Mouse (Mus musculus): ENCODE measurements at regions not wholly inside any gene's neighbourhood (a gene's known extent, or its start where the extent isn't known, plus 50 kb on each side); places are given as distances from the start of the nearest gene placed in this dataset.

DNA sequence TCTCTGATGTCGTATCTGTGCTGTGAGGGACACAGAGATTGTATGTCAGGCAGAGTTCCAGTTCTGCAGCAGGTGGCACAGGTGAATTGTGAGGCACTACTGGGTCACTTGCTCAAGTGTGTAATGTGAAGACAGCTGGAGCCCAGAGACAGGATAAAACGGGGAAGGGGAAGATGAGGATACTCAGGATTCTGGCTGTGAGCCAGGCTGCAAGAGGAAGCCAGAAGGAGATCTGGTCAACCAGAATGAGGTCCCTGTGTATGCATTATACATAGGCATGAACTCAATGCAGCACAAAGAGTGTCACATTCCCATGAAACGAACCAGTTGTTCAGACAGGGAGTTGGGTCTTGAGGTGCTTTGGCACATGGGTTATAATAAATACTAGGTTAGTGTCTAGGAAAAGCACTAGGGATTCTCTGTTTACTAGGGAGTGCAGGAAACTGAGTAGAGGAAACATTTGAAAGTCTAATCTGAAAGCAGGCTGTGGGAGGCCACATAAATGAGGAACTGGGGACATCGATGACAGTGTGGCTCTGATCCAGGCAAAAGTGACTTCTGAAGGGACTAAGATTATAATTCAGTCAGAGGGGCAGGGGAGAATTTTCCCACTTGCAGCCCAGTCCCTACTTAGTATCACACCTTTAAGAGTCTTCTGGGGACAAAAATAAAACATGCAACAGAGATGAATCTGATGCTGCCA lies 109.9 kb upstream of the Rxfp2 start:
- no peak for DNase-seq (ENCODE audit: extremely low spot score, low spot score)

DNA sequence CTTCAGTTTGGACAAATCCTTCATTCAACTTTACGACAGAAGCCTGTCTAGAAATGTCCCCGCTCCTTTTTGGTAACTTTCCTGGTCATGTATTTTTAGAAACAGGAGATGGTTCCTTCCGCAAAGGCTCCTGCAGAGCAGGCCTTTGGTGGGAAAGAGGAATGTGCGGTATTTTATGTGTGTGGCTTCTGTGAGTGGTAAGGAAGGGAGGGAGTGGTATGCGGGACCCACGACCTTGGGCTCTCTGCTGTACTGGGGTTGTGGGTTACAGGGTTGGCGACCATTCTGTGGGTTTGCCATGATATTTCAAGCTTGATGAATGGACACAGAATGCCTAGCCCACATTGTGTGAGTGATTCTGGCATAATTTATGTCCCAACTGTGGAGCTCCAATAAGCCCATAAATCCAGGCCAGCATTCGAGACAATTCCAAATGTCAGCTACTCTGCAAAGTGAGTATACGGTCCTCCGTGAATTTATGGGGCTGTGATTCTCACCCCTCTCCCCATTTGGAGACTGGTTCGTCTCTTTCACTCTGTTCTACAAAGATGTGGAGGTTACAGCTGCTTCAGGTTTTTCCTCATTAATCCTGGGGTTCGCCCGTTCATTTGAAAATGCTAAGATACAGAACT lies 109.3 kb upstream of the Rxfp2 start:
- peak; percentile 35 for DNase-seq (ENCODE audit: extremely low spot score, low spot score)

DNA sequence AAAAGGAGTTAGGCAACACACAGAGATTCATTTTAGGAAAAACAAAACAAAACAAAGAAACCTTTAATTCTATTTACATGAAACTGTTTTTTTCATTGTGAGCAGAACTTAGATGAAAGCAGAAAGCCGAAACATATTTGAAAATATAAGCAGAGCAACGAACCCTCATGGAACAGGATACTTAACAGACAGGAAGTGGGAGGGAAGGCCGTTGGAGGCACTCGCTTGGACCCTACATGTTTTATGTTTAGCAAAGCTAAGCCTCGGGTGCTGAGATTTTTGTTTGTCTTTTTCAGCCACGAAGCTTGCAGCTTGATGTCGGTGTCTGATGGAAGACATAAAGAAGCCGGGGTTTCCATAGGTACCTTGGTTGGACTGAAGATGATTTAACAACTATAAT lies 108.5 kb upstream of the Rxfp2 start:
- no peak for DNase-seq (ENCODE audit: extremely low spot score, low spot score)

DNA sequence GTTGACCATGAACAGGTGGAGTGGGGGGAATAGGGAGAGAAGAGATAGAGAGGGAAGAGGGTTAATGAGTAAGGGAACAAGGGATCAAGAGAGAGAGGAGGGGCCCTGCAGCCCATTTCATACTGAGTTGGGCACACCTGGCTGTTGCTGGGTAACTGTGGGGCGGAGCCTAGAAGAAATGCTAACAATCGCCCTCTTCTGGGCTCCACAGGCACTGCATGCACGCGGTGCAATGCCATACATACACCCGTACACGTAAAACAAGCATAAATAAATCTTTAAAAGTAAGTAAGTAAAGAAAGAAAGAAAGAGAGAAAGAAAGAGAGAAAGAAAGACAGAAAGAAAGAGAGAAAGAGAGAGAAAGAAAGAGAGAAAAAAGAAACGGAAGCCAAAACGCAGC lies 106.5 kb upstream of the Rxfp2 start:
- DNase-seq (ENCODE audit: extremely low spot score, low spot score): no peak

DNA sequence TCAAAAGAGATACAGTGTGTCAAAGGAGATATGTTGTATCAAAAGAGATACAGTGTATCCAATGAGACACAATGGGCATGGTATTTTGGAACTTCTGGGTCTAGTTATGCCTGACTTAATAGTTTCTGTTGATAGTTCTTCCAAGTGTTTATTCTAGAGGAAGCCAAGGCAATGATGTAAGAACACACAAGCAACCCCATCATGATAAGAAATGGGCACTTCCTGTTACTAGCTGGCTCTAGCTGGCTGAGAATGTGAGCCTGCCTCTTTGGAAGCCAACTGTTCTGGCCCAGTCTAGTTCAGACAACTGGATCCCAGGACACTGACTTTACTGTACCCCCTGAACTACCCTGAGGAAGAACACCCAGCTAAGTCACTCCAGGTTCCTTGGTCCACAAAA lies 102.7 kb upstream of the Rxfp2 start:
- DNase-seq (ENCODE audit: extremely low spot score, low spot score): no peak

DNA sequence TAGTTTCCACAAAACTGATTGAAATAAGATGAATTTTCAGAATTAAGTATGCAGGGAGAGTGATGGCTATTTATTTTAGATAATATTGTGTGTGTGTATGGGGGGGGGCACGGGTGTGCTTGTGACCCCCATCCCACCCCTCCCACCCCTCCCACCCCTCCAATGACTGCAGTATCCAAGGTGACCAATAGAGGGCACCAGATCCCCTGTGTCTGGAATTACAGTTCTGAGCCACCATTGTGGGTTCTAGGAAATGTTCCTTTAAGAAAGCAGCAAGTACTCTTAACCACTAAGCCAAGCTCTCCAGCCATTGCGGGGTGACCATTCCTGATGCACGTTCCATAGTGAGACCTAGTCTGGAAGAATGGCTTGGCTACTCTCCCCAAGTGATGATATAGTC lies 101.1 kb upstream of the Rxfp2 start:
- DNase-seq (ENCODE audit: extremely low spot score, low spot score): no peak

DNA sequence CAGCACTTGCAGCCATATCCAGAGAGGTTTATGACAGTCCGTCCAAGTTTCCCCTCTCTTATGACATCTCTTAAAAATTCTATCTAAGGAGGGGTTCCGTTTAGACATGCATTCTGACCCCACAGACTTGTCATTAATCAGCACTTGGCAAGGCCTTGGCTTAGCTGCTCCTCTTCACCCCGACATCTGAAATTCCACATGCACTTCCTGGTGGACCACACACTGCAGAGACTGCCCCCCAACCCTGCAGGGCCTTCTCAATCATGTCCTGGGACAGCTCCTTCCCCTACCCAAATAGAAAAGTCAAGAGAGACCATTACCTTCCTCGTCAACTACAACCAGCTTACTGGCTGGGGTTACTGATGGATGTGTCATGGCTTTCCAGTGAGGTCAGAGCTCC lies 99.4 kb upstream of the Rxfp2 start:
- no peak for DNase-seq (ENCODE audit: extremely low spot score, low spot score)

DNA sequence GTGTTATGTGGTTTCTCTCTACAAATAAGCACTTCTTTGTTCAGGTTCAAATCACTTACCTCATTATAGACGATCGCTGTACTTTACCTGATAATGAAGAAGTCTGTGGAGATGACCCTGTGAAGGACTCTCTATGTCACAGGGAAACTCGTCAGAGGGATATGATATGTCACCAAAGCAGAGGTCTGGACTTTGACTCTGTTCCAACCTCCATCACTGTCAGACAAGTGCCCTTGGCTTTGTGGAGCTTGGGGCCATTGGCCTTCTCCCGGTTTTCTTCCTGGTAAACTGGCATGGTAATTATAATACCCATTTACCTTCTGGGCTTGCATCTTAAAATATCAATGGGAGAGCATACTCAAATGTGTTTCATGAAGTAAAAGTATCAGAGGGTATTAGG lies 98.1 kb upstream of the Rxfp2 start:
- DNase-seq (ENCODE audit: extremely low spot score, low spot score): no peak

DNA sequence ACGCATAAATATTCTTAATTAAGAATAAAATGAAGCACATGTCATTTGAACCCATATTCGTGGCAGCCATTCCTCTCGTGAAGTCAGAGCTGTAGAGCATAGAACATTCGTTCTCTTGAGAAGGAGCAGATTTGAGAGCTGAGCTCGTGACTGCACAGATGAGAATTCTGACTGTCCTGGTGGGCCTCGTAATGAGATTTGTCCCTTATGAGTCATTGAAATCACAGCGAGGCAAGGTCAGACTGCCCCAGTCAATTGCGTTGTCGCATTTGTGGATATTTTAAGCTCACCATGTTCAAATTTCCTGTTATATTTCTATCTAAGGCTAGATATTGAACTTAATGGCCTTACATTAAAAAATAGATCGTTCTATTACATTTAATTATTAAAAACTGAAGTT lies 94.0 kb upstream of the Rxfp2 start:
- no peak for DNase-seq (ENCODE audit: extremely low spot score, low spot score)

DNA sequence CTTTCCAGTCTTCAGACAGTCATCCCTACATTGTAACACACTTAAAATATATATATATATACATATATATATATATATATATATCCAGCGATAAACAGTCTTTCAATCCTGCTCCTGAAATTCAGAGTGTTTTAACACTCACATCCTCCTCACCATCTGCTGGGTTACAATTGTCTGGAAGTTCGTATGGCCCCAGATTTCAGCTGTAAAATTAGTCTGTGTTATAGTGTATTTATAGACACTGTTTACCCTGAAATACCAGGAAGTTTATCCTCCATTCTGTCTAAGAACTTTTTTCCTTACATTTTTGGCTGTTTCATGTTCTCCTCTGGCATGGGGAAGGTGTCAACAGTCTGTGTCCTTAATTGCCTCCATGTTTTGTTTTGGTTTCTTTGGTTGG lies 91.7 kb upstream of the Rxfp2 start:
- no peak for DNase-seq (ENCODE audit: extremely low spot score, low spot score)

DNA sequence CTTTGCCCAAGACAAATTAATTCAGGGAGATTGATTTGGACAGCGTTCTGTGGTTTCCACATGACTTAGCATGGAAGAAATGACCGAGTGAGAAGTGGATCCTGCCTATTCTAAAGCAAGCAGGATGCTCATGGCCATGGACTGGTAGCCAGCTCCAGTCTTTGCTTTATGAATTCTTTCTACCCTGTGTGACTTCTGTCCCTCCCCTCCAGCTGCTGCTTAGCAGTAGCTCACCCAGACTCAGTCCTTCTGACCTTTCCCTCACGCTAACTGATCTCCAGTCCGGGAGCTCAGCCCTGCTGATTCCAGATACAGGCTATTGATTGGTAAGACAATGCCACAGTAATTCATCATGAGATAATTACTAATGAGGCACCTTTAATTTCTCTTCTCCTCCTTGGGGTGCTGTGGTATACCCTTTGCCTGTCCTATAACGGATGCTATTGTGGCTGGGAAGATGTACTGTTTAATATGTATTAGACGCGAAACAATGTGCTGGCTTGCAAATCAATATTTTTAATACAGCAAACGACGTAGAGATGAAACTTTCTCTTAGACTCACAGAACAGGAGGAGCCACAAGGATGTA lies 86.8 kb upstream of the Rxfp2 start:
- DNase-seq (ENCODE audit: extremely low spot score, low spot score): no peak

DNA sequence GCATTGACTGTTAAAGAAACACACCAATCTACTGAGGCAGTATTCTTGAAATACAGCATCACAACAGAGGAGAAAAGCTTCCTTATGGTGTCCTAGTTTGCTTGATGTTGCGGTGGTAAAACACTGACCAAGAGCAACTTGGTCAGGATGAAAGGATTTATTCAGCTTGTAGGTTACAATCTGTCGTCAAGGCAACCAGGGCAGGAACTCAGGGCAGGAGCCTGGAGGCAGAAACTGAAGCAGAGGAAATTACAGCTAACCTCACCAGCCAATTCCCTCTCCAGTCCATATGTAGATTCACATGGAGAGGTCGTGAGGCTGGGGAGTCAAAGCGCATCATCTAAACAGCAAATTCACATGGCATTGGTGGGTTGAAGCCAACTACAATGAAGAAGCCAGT lies 86.3 kb upstream of the Rxfp2 start:
- DNase-seq (ENCODE audit: extremely low spot score, low spot score): no peak

DNA sequence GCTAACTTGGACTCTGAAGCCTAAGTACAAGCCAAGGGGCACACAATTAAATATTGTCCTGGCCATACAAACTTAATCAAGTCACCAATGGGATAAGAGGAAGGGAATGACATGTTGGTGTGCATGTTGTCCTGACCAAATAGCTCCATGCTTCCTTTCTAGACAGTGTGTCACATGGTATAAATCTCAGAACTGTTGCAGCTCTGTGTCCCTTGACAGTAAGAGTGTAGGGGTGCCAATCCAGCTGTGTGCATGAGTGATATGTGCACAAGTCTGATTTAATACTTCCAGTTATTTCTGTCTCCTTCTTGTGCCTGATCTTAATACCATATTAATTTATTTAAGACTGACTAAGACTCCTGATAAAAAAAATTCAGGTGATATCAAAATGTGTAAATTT lies 72.8 kb upstream of the Rxfp2 start:
- no peak for DNase-seq (ENCODE audit: extremely low spot score, low spot score)

DNA sequence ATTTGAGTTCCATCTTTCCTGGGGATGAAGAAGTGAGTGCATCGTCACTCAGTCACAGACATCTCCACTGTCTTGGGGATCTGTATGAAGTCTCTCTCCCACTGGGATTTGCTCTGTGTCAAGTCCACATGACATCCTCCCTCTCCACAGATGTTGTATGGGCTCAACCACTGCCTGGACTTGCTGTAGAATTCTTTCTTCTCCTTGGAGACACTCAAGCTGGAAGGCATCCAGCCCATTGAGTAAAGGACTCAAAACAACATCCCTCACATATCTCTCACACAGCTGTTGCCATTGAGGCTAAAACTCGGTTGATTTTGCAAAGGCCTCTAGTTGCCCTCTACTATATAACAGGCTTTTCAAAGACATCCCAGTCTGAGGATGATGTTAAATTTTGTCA lies 71.0 kb upstream of the Rxfp2 start:
- no peak for DNase-seq (ENCODE audit: extremely low spot score, low spot score)

DNA sequence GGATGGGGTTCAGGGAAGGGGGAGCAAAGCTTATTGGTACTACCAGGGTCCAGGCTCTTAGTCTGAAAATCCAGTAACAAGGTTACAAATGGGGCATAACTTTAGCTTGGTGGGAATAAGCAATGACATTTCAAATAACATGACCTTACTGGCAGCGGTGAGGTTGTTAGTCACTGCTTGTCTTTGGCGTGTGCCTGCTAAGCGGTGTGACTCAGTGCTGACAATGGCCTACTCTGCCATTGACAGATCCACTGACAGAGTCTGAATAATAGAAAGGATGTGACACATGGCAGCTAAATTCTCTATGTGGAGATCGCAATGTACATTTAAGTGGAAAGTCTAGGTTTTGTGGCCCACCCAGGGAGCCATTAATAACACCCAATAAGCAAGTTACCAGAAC lies 61.5 kb upstream of the Rxfp2 start:
- DNase-seq (ENCODE audit: extremely low spot score, low spot score): no peak

DNA sequence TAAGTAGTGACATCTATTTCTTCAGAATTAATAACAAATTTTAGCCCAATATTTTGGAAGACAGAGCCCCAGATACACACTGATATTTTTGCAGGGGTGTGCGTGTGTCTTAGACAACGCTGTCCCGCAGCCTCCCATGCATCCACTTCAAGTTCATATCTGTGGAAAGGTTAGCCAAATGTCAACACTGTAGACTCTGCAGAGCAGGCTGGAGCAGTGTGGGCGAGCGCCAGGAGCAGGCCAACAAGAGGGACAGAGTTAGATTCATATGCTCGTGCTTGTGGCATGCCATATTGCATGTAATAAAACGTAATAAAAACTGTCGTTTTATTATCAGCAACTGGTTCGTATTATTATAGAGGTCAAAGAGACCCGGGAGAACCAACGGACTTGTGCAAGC lies 57.3 kb upstream of the Rxfp2 start:
- DNase-seq (ENCODE audit: extremely low spot score, low spot score): no peak

DNA sequence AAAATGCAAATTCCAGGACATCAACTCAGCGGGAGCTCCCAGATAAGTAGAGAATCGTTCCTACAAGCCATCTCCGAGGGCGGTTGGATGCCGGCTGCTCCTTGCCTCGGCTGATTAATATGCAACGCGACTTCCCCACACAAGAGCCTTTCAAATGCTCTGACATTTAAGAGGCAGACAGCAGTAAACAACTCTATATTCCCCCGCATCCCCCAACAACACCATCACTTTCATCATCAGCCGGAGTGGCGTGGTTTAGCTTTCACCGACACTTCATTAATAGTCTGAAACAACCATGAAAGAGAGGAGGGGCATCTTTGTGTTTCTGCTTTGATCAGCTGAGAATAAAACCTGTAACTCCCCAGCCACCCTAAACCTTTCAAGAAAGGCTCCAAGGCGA lies 53.7 kb upstream of the Rxfp2 start:
- DNase-seq (ENCODE audit: extremely low spot score, low spot score): no peak

All from neural tube, embryonic 10.5 days (tissue).